Mouse (Mus musculus) heart, embryonic 11.5 days (tissue): ENCODE data around the gene Tnfsfm13. TPM values are rescaled to one million over a fixed set of nuclear protein-coding genes. Genes with fewer than 3 reads are reported as not detected.
"Not testable (repeated sequence)": the region's sequence is repeated elsewhere in the genome, so short reads cannot be mapped to it uniquely, and the experiment has no call there.

Source experiments
- ATAC-seq: fragments of 200-750 bp; cut with Nextera tagmentation; replicated peaks from 2 replicates; pipeline ENCODE4 v1.8.0; 2017; ENCODE audit warnings: moderate library complexity; ENCODE audit not compliant: insufficient number of reproducible peaks, low FRiP score, low TSS enrichment
- H3K27ac ChIP-seq: fragments of 300-500 bp; sonication (generic); 2 replicates; pipeline ENCODE4 v1.5.1; 2014; ENCODE audit warnings: mild to moderate bottlenecking, low read depth, low read length
- H3K27me3 ChIP-seq: fragments of 300-500 bp; sonication (generic); 2 replicates; pipeline ENCODE4 v1.6.1; 2014; ENCODE audit warnings: mild to moderate bottlenecking, low read length, mixed read lengths; ENCODE audit not compliant: control insufficient read depth, insufficient read depth
- H3K36me3 ChIP-seq: fragments of 300-500 bp; sonication (generic); 2 replicates; pipeline ENCODE4 v1.6.1; 2014; ENCODE audit warnings: mild to moderate bottlenecking, low read length, moderate library complexity, mixed read lengths; ENCODE audit not compliant: control insufficient read depth, insufficient read depth
- H3K4me1 ChIP-seq: fragments of 300-500 bp; sonication (generic); 2 replicates; pipeline ENCODE4 v1.6.1; 2014; ENCODE audit warnings: low read length; ENCODE audit not compliant: control insufficient read depth, insufficient read depth
- H3K4me2 ChIP-seq: fragments of 300-500 bp; sonication (generic); 2 replicates; pipeline ENCODE4 v1.6.1; 2014; ENCODE audit warnings: mild to moderate bottlenecking, moderate library complexity
- H3K4me3 ChIP-seq: fragments of 300-500 bp; sonication (generic); 2 replicates; pipeline ENCODE4 v1.5.1; 2014; ENCODE audit warnings: low read depth, low read length
- H3K9ac ChIP-seq: fragments of 300-500 bp; sonication (generic); 2 replicates; pipeline ENCODE4 v1.6.1; 2014; ENCODE audit warnings: mild to moderate bottlenecking, low read depth, low read length, moderate library complexity
- H3K9me3 ChIP-seq: fragments of 300-500 bp; sonication (generic); replicated peaks from 2 replicates; pipeline ENCODE4 v1.6.1; 2016; ENCODE audit warnings: low read length; ENCODE audit not compliant: control insufficient read depth
- WGBS: fragments of 180-500 bp; shearing (Covaris S2); extraction: QIAGEN DNeasy Blood & Tissue Kit; methylation state at CpG from one replicate; pipeline ENCODE4 v1.1.7; 2014; ENCODE audit not compliant: insufficient replicate concordance; 5-methylcytosine and 5-hydroxymethylcytosine counted together
- polyA plus RNA-seq: library from polyadenylated mRNA; unstranded; fragments of >200 nt; fragmentation: Nextera tagmentation; extraction: Ambion mirVana; gene quantifications from 2 replicates; pipeline ENCODE4 v1.2.1, GENCODE M21; 2014

Tnfsfm13 gene
- polyA plus RNA-seq, 1 experiment from 2014 or later, result 3.0 TPM

- H3K36me3 ChIP-seq, result no peaks in the 10 kb centered on the region
- H3K4me3 ChIP-seq, result no peak overlapping the region
- WGBS, result 76% methylated on average over 3 of the region's 3 CpGs
- ATAC-seq, result no peak
- no peak overlapping the region for H3K9ac ChIP-seq
- no peak overlapping the region for H3K4me2 ChIP-seq
- H3K4me1 ChIP-seq, result 0 out of 2 replicates have a peak, but pooled peaks cover 3% of the 10 kb centered on the region
- H3K27me3 ChIP-seq, result no peaks in the 10 kb centered on the region
- H3K27ac ChIP-seq, result no peak overlapping the region
- no peaks in the 10 kb centered on the region for H3K9me3 ChIP-seq
Observed at GRCm38 (mm10) chr11:69708614-69709265, 12.8 kb upstream of the Tnfsfm13 start.

DNA sequence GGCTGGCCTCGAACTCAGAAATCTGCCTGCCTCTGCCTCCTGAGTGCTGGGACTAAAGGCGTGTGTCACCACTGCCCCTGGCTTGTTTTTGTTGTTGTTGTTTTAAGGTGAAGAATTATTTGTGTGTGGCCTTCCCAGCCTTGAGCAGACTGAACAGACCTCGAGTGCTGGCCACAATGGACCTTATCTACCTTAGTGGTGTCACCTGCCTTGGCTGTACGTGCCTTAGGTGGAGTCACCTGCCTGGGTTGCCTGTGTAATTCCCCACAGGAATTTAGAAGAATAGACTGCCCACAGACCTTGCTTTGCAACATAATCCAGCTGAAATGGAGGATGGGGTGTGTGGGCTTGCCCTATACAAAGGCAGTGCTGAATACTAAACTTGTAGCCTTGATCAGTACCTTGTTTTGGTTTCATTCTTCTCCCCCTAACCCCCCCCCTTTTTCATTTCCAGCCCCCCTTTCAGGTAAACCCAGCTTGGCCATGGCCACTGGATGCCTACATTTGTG, 12.0 kb upstream of the Tnfsfm13 start:
- no peaks in the 10 kb centered on the region for H3K9me3 ChIP-seq
- H3K36me3 ChIP-seq, result no peaks in the 10 kb centered on the region
- H3K9ac ChIP-seq, result no peak overlapping the region
- no peak overlapping the region for H3K27ac ChIP-seq
- H3K27me3 ChIP-seq, result no peaks in the 10 kb centered on the region
- H3K4me3 ChIP-seq, result no peak overlapping the region
- no peak for ATAC-seq
- 0 out of 2 replicates have a peak, but pooled peaks cover 3% of the 10 kb centered on the region for H3K4me1 ChIP-seq
- no peak overlapping the region for H3K4me2 ChIP-seq
- 87% methylated on average over 4 of the region's 4 CpGs for WGBS

DNA sequence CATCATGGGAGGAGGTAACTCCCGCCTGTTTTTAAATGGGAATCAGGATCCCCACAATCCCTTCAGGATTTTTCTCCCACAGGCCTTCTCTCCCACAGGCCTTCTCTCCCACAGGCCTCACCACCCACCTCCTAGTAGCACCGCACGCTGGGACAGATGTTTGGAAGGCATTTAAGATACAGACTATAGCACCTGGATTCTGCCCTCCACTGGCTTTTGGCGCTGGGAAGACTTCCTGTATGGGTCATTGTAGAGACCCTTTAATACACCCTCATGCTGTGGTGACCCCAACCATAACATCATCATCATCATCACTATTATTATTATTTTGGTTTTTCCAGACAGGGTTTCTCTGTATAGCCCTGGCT, 11.6 kb upstream of the Tnfsfm13 start:
- no peak for ATAC-seq
- Histone ChIP-seq H3K27me3 (no peaks in the 10 kb centered on the region), H3K36me3 (no peaks in the 10 kb centered on the region), H3K27ac (no peak overlapping the region), H3K9me3 (no peaks in the 10 kb centered on the region), H3K4me2 (no peak overlapping the region), H3K9ac (no peak overlapping the region), H3K4me3 (no peak overlapping the region), H3K4me1 (0 out of 2 replicates have a peak, but pooled peaks cover 3% of the 10 kb centered on the region)
- WGBS, result 78% methylated on average over 4 of the region's 4 CpGs

DNA sequence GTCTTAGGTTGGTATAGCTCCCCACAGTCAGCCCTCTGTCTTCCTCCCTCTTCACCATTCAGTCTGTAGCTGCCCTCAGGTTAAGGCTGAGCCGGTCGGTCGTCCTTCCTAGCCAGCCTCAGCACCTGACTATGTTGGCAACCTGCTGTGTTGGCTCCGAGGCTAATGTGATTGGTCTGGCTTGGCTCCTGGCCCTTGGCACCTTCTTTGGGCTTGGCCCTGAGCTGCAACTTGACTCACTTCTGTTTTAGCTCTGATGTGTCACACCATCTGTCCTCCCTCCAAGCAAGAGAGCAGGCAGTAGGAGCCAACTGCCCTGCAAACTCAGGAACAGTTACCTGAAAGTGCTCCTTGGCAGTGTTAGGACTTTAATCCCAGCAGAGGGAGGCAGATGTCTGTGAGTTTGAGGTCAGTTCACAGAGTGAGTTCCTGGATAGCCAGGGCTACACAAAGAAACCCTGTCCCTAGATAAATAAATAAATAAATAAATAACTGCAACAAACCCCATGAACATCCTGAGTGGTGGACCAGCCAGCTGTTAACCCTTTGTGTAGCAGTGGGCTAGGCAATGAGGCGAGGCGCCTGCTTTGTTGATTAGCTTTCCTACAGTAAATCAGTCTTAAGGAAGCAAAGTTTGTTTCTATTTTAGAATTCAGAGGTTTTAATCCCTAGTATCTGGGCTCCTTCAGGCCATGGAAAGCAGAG, 11.0 kb upstream of the Tnfsfm13 start:
- Histone ChIP-seq H3K4me2 (no peak overlapping the region), H3K9me3 (no peaks in the 10 kb centered on the region), H3K4me1 (0 out of 2 replicates have a peak, but pooled peaks cover 3% of the 10 kb centered on the region), H3K4me3 (no peak overlapping the region), H3K27me3 (no peaks in the 10 kb centered on the region), H3K9ac (no peak overlapping the region), H3K27ac (no peak overlapping the region), H3K36me3 (no peaks in the 10 kb centered on the region)
- whole genome bisulfite sequencing, result 50% methylated on average over 6 of the region's 6 CpGs
- ATAC-seq, result no peak

- Histone ChIP-seq H3K4me2 (no peak overlapping the region), H3K27me3 (no peaks in the 10 kb centered on the region), H3K9me3 (no peaks in the 10 kb centered on the region), H3K4me3 (no peak overlapping the region), H3K4me1 (peaks cover 8% of the 10 kb centered on the region), H3K9ac (no peak overlapping the region), H3K36me3 (no peaks in the 10 kb centered on the region), H3K27ac (no peak overlapping the region)
- WGBS, result 35% methylated on average over 2 of the region's 2 CpGs
- ATAC-seq, result no peak
Observed at GRCm38 (mm10) chr11:69704613-69705010, 8.7 kb upstream of the Tnfsfm13 start.

DNA sequence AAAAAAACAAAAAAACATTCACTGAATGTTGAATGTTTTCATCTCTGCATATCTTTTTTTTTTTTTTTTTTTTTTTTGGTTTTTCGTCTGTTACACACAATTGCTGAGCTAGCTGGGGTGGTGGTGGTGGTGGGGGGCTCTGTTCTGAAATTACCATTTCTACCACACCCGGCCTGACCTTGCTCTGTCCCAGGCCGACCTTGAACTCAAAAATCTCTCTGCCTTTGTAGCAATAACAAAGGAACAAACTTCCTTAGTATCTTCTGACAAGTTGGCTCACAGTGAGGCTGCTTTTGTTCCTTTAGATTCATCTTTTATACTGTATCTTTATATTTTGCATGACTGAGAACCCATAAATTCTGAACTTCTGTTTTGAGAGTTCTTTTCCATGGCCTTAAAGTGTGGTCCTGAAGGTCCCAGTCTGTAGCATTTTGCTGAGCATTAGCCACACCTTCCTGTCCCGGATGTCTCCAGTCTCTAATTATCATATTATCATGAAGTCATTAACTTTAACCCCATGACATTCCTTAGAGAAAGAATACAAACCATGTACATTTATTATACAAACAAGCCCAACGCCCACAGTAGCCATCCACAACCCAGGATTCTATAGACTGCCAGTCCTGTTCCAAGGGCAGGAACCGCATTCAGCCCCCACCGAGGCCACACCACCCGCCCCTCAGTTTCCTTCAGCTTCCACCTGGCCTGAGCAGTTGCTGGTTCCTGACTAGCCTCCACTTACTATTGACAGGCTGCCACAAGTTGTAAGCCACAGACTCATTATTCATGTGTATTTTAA, 8.1 kb upstream of the Tnfsfm13 start:
- Histone ChIP-seq H3K9ac (no peak overlapping the region), H3K27ac (no peak overlapping the region), H3K9me3 (no peaks in the 10 kb centered on the region), H3K36me3 (no peaks in the 10 kb centered on the region), H3K4me1 (peaks cover 8% of the 10 kb centered on the region), H3K4me2 (no peak overlapping the region), H3K27me3 (no peaks in the 10 kb centered on the region), H3K4me3 (no peak overlapping the region)
- no peak for ATAC-seq
- 65% methylated on average over 8 of the region's 8 CpGs for WGBS

GRCm38 (mm10) chr11:69703381-69703780, 7.5 kb upstream of the Tnfsfm13 start:
- not testable (repeated sequence) for H3K9me3 ChIP-seq, H3K4me2 ChIP-seq, H3K4me3 ChIP-seq, H3K27me3 ChIP-seq, ATAC-seq, H3K27ac ChIP-seq, H3K9ac ChIP-seq, H3K36me3 ChIP-seq, H3K4me1 ChIP-seq
- 87% methylated on average over 2 of the region's 3 CpGs for WGBS

- not testable (repeated sequence) for H3K9me3 ChIP-seq, H3K4me1 ChIP-seq, H3K36me3 ChIP-seq, ATAC-seq, H3K4me2 ChIP-seq, H3K27ac ChIP-seq, H3K9ac ChIP-seq, H3K27me3 ChIP-seq, H3K4me3 ChIP-seq
- 92% methylated on average over 10 of the region's 10 CpGs for WGBS
Observed at GRCm38 (mm10) chr11:69702886-69703285, 7.0 kb upstream of the Tnfsfm13 start.
